Mouse (Mus musculus) embryonic facial prominence, embryonic 15.5 days (tissue): ENCODE data around the gene Pik3r6. TPM values are rescaled to one million over a fixed set of nuclear protein-coding genes. Genes with fewer than 3 reads are reported as not detected.

Source experiments
- ATAC-seq: fragments of 200-750 bp; cut with Nextera tagmentation; 2 replicates; pipeline ENCODE4 v1.8.0; 2017; ENCODE audit warnings: low read depth, moderate TSS enrichment; ENCODE audit not compliant: insufficient number of reproducible peaks, low FRiP score, low TSS enrichment
- H3K27ac ChIP-seq: fragments of 300-500 bp; sonication (generic); replicated peaks from 2 replicates; pipeline ENCODE4 v1.5.1; 2015; ENCODE audit warnings: mild to moderate bottlenecking, inconsistent platforms
- H3K27me3 ChIP-seq: fragments of 300-500 bp; sonication (generic); 2 replicates; pipeline ENCODE4 v1.6.1; 2015; ENCODE audit warnings: inconsistent platforms
- H3K36me3 ChIP-seq: fragments of 300-500 bp; sonication (generic); 2 replicates; pipeline ENCODE4 v1.6.1; 2015; ENCODE audit warnings: mild to moderate bottlenecking, inconsistent platforms
- H3K4me1 ChIP-seq: fragments of 300-500 bp; sonication (generic); 2 replicates; pipeline ENCODE4 v1.6.1; 2015; ENCODE audit warnings: inconsistent platforms
- H3K4me2 ChIP-seq: fragments of 300-500 bp; sonication (generic); replicated peaks from 2 replicates; pipeline ENCODE4 v1.6.1; 2015; ENCODE audit warnings: mild to moderate bottlenecking, inconsistent platforms
- H3K4me3 ChIP-seq: fragments of 300-500 bp; sonication (generic); replicated peaks from 2 replicates; pipeline ENCODE4 v1.5.1; 2015; ENCODE audit warnings: mild to moderate bottlenecking, inconsistent platforms
- H3K9ac ChIP-seq: fragments of 300-500 bp; sonication (generic); 2 replicates; pipeline ENCODE4 v1.6.1; 2015; ENCODE audit warnings: inconsistent platforms
- H3K9me3 ChIP-seq: fragments of 300-500 bp; sonication (generic); replicated peaks from 2 replicates; pipeline ENCODE4 v1.6.1; 2016; ENCODE audit warnings: inconsistent platforms
- WGBS: fragments of 180-500 bp; shearing (Covaris S2); methylation state at CpG from one replicate; pipeline ENCODE4 v1.1.7; 2015; 5-methylcytosine and 5-hydroxymethylcytosine counted together
- polyA plus RNA-seq: library from polyadenylated mRNA; unstranded; fragments of >200 nt; fragmentation: Nextera tagmentation; extraction: Ambion mirVana; gene quantifications from 2 replicates; pipeline ENCODE4 v1.2.1, GENCODE M21; 2015

Pik3r6 gene
- polyA plus RNA-seq, 1 experiment from 2014 or later = 3.9 TPM

- Histone ChIP-seq H3K27ac (no peak overlapping the region), H3K36me3 (no peaks in the 10 kb centered on the region), H3K4me3 (no peak overlapping the region), H3K4me2 (no peak overlapping the region), H3K9ac (no peak overlapping the region), H3K4me1 (no peaks in the 10 kb centered on the region), H3K27me3 (no peaks in the 10 kb centered on the region), H3K9me3 (no peaks in the 10 kb centered on the region)
- no peak for ATAC-seq
- 76% methylated on average over 5 of the region's 5 CpGs for WGBS
These were observed 30.5 kb upstream of the Pik3r6 start for GRCm38 (mm10) chr11:68472162-68472849.

- Histone ChIP-seq H3K27me3 (no peaks in the 10 kb centered on the region), H3K9ac (no peak overlapping the region), H3K36me3 (no peaks in the 10 kb centered on the region), H3K9me3 (no peaks in the 10 kb centered on the region), H3K27ac (no peak overlapping the region), H3K4me1 (no peaks in the 10 kb centered on the region), H3K4me3 (no peak overlapping the region), H3K4me2 (no peak overlapping the region)
- no peak for ATAC-seq
- 81% methylated on average over 6 of the region's 6 CpGs for WGBS
These were observed 28.2 kb upstream of the Pik3r6 start for GRCm38 (mm10) chr11:68474600-68474999.

- H3K4me3 ChIP-seq = no peak overlapping the region
- H3K36me3 ChIP-seq = no peaks in the 10 kb centered on the region
- H3K27ac ChIP-seq = no peak overlapping the region
- 81% methylated on average over 7 of the region's 7 CpGs for WGBS
- H3K4me1 ChIP-seq = no peaks in the 10 kb centered on the region
- H3K27me3 ChIP-seq = no peaks in the 10 kb centered on the region
- H3K9ac ChIP-seq = no peak overlapping the region
- no peak overlapping the region for H3K4me2 ChIP-seq
- no peak for ATAC-seq
- no peaks in the 10 kb centered on the region for H3K9me3 ChIP-seq
These were observed 27.1 kb upstream of the Pik3r6 start for GRCm38 (mm10) chr11:68475676-68476075.

- Histone ChIP-seq H3K4me2 (no peak overlapping the region), H3K9ac (no peak overlapping the region), H3K4me3 (no peak overlapping the region), H3K36me3 (no peaks in the 10 kb centered on the region), H3K9me3 (no peaks in the 10 kb centered on the region), H3K4me1 (no peaks in the 10 kb centered on the region), H3K27me3 (no peaks in the 10 kb centered on the region), H3K27ac (no peak overlapping the region)
- WGBS = 71% methylated on average over 6 of the region's 6 CpGs
- no peak for ATAC-seq
These were observed 25.2 kb upstream of the Pik3r6 start for GRCm38 (mm10) chr11:68477661-68478060.

GRCm38 (mm10) chr11:68478574-68478981, 24.2 kb upstream of the Pik3r6 start:
- Histone ChIP-seq H3K36me3 (no peaks in the 10 kb centered on the region), H3K27me3 (no peaks in the 10 kb centered on the region), H3K4me1 (no peaks in the 10 kb centered on the region), H3K4me3 (no peak overlapping the region), H3K9me3 (no peaks in the 10 kb centered on the region), H3K4me2 (no peak overlapping the region), H3K27ac (no peak overlapping the region), H3K9ac (no peak overlapping the region)
- ATAC-seq = no peak
- 63% methylated on average over 3 of the region's 3 CpGs for WGBS

GRCm38 (mm10) chr11:68480660-68481059, 22.2 kb upstream of the Pik3r6 start:
- H3K4me1 ChIP-seq = no peaks in the 10 kb centered on the region
- no peak overlapping the region for H3K4me3 ChIP-seq
- 93% methylated on average over 4 of the region's 4 CpGs for WGBS
- no peaks in the 10 kb centered on the region for H3K9me3 ChIP-seq
- no peaks in the 10 kb centered on the region for H3K36me3 ChIP-seq
- no peaks in the 10 kb centered on the region for H3K27me3 ChIP-seq
- ATAC-seq = no peak
- H3K27ac ChIP-seq = no peak overlapping the region
- no peak overlapping the region for H3K4me2 ChIP-seq
- no peak overlapping the region for H3K9ac ChIP-seq

- no peak overlapping the region for H3K9ac ChIP-seq
- ATAC-seq = no peak
- H3K27ac ChIP-seq = no peak overlapping the region
- no peaks in the 10 kb centered on the region for H3K36me3 ChIP-seq
- no peaks in the 10 kb centered on the region for H3K27me3 ChIP-seq
- no peak overlapping the region for H3K4me2 ChIP-seq
- H3K4me1 ChIP-seq = no peaks in the 10 kb centered on the region
- no peak overlapping the region for H3K4me3 ChIP-seq
- H3K9me3 ChIP-seq = no peaks in the 10 kb centered on the region
These were observed 20.8 kb upstream of the Pik3r6 start for GRCm38 (mm10) chr11:68482001-68482400.

- ATAC-seq = no peak
These were observed 19.6 kb upstream of the Pik3r6 start for GRCm38 (mm10) chr11:68483213-68483612.

GRCm38 (mm10) chr11:68484431-68484830, 18.4 kb upstream of the Pik3r6 start:
- H3K27ac ChIP-seq = no peak overlapping the region
- no peaks in the 10 kb centered on the region for H3K27me3 ChIP-seq
- no peaks in the 10 kb centered on the region for H3K9me3 ChIP-seq
- H3K9ac ChIP-seq = no peak overlapping the region
- no peak overlapping the region for H3K4me3 ChIP-seq
- ATAC-seq = no peak
- 70% methylated on average over 3 of the region's 3 CpGs for WGBS
- no peaks in the 10 kb centered on the region for H3K4me1 ChIP-seq
- H3K4me2 ChIP-seq = no peak overlapping the region
- H3K36me3 ChIP-seq = no peaks in the 10 kb centered on the region

More at GRCm38 (mm10) chr11:68483213-68483612, 19.6 kb upstream of the Pik3r6 start:
- Histone ChIP-seq H3K4me1 (no peaks in the 10 kb centered on the region), H3K36me3 (no peaks in the 10 kb centered on the region), H3K4me3 (no peak overlapping the region), H3K9ac (no peak overlapping the region), H3K27me3 (no peaks in the 10 kb centered on the region), H3K27ac (no peak overlapping the region), H3K9me3 (no peaks in the 10 kb centered on the region), H3K4me2 (no peak overlapping the region)
- 62% methylated on average over 6 of the region's 6 CpGs for WGBS

GRCm38 (mm10) chr11:68485206-68485942, 17.4 kb upstream of the Pik3r6 start:
- H3K4me1 ChIP-seq = no peaks in the 10 kb centered on the region
- H3K4me3 ChIP-seq = no peak overlapping the region
- no peaks in the 10 kb centered on the region for H3K9me3 ChIP-seq
- WGBS = 29% methylated on average over 8 of the region's 8 CpGs
- no peaks in the 10 kb centered on the region for H3K27me3 ChIP-seq
- no peak overlapping the region for H3K9ac ChIP-seq
- H3K27ac ChIP-seq = no peak overlapping the region
- no peak overlapping the region for H3K4me2 ChIP-seq
- ATAC-seq = no peak; the same call in 1 of the 2 replicates
- no peaks in the 10 kb centered on the region for H3K36me3 ChIP-seq

- 96% methylated on average over 3 of the region's 3 CpGs for WGBS
- Histone ChIP-seq H3K4me2 (no peak overlapping the region), H3K27me3 (no peaks in the 10 kb centered on the region), H3K4me1 (no peaks in the 10 kb centered on the region), H3K36me3 (no peaks in the 10 kb centered on the region), H3K27ac (no peak overlapping the region), H3K9me3 (no peaks in the 10 kb centered on the region), H3K9ac (no peak overlapping the region), H3K4me3 (no peak overlapping the region)
- no peak for ATAC-seq
These were observed 16.7 kb upstream of the Pik3r6 start for GRCm38 (mm10) chr11:68486093-68486492.

- no peak overlapping the region for H3K27ac ChIP-seq
- H3K9ac ChIP-seq = no peak overlapping the region
- H3K4me1 ChIP-seq = no peaks in the 10 kb centered on the region
- H3K36me3 ChIP-seq = no peaks in the 10 kb centered on the region
- no peak overlapping the region for H3K4me2 ChIP-seq
- H3K4me3 ChIP-seq = no peak overlapping the region
- no peak for ATAC-seq
- no peaks in the 10 kb centered on the region for H3K27me3 ChIP-seq
- 78% methylated on average over 10 of the region's 10 CpGs for WGBS
- H3K9me3 ChIP-seq = no peaks in the 10 kb centered on the region
These were observed 15.1 kb upstream of the Pik3r6 start for GRCm38 (mm10) chr11:68487720-68488119.
